Mouse (Mus musculus) lung, postnatal 4 days (tissue): ENCODE data around the gene Celf5.
A peak's percentile ranks its signal among the peaks of the same experiment; 100 is the strongest.

ENCODE experiments used
- DNase-seq, 2 experiments: peaks; one replicate each; pipeline ENCODE4 v3.0.0; 2021

Celf5 gene

GRCm38 (mm10) chr10:81412586-81413309 is 69.8 kb downstream of the Celf5 start:
- no peak for DNase-seq

- DNase-seq: peak; percentile 80 to 91
Observed at GRCm38 (mm10) chr10:81411471-81412400, 70.8 kb downstream of the Celf5 start.

- no peak for DNase-seq
Observed at GRCm38 (mm10) chr10:81410981-81411380, 71.5 kb downstream of the Celf5 start.

- DNase-seq: no peak
Observed at GRCm38 (mm10) chr10:81410350-81410749, 72.2 kb downstream of the Celf5 start.

GRCm38 (mm10) chr10:81409330-81409729 is 73.2 kb downstream of the Celf5 start:
- DNase-seq: no peak
